9 mouse cellular contexts compared by ENCODE assay signal in genomic region chr6:32377181-32377580, GRCm38 (mm10).
DNase-seq lines count a peak whose midpoint lies in the region; ATAC-seq lines count a peak whose summit lies in the region.
"Had no signal": no experiment of that assay in that cellular context is flagged by ENCODE, and none has a peak within 500 bp of the region (broad histone marks: within the 10 kb centered on the region; RNA-seq: fewer than 3 reads in every experiment).

No protein-coding gene starts in this region.

- no peak overlapping the region for H3K9ac ChIP-seq in neural tube, embryonic 12.5 days
- H3K9ac ChIP-seq in heart, embryonic 12.5 days, result no peak overlapping the region
- H3K9ac ChIP-seq: liver, embryonic 15.5 days had no signal

- DNase-seq in neural tube, embryonic 10.5 days (ENCODE audit: extremely low spot score, low spot score), result no peak
- peak; percentile 61 for DNase-seq in cerebellum, adult 8-10 months
- DNase-seq in kidney, postnatal 36 days, result peak; percentile 92 to 93
- DNase-seq in right cerebral cortex, postnatal 36 days (ENCODE audit: low spot score in 2 of 2), result peak; percentile 16 to 34

- peaks cover 19% of the 10 kb centered on the region for H3K4me1 ChIP-seq in neural tube, embryonic 12.5 days
- peaks cover 38% of the 10 kb centered on the region for H3K4me1 ChIP-seq in heart, embryonic 12.5 days (replicated peaks)
- H3K4me1 ChIP-seq: liver, embryonic 15.5 days had no signal

- 80% methylated on average over 8 of the region's 8 CpGs for WGBS in neural tube, embryonic 12.5 days
- 68% methylated on average over 8 of the region's 8 CpGs for WGBS in heart, embryonic 12.5 days

- 0 out of 2 replicates have a peak, but pooled peaks have one; percentile 37 for ATAC-seq in neural tube, embryonic 12.5 days (ENCODE audit: low FRiP score, low read depth)
- ATAC-seq in heart, embryonic 12.5 days (ENCODE audit: insufficient number of reproducible peaks, low FRiP score), result peak; percentile 66
- no peak for ATAC-seq in megakaryocyte, adult 5-6 weeks (ENCODE audit: poor library complexity, severe bottlenecking)
- ATAC-seq in CD4-positive, CD25-positive, alpha-beta regulatory T cell, adult 4 months, result no peak

- no peak overlapping the region for H3K4me3 ChIP-seq in neural tube, embryonic 12.5 days
- no peak overlapping the region for H3K4me3 ChIP-seq in heart, embryonic 12.5 days
- H3K4me3 ChIP-seq: liver, embryonic 15.5 days had no signal

- no peaks in the 10 kb centered on the region for H3K36me3 ChIP-seq in neural tube, embryonic 12.5 days
- peaks cover 4% of the 10 kb centered on the region; the same call in 1 of the 2 replicates for H3K36me3 ChIP-seq in heart, embryonic 12.5 days
- H3K36me3 ChIP-seq: liver, embryonic 15.5 days had no signal

- no peak overlapping the region for H3K4me2 ChIP-seq in neural tube, embryonic 12.5 days (replicated peaks)
- H3K4me2 ChIP-seq in heart, embryonic 12.5 days, result no peak overlapping the region
- H3K4me2 ChIP-seq: liver, embryonic 15.5 days had no signal

- H3K27ac ChIP-seq in neural tube, embryonic 12.5 days, result no peak overlapping the region
- H3K27ac ChIP-seq in heart, embryonic 12.5 days (ENCODE audit: poor library complexity, severe bottlenecking), result no peak overlapping the region
- H3K27ac ChIP-seq: liver, embryonic 15.5 days had no signal

- H3K27me3 ChIP-seq in neural tube, embryonic 12.5 days (replicated peaks), result no peaks in the 10 kb centered on the region
- no peaks in the 10 kb centered on the region for H3K27me3 ChIP-seq in heart, embryonic 12.5 days (replicated peaks)
- H3K27me3 ChIP-seq: liver, embryonic 15.5 days had no signal

- no peaks in the 10 kb centered on the region for H3K9me3 ChIP-seq in neural tube, embryonic 12.5 days
- no peaks in the 10 kb centered on the region for H3K9me3 ChIP-seq in heart, embryonic 12.5 days (replicated peaks)
- H3K9me3 ChIP-seq: liver, embryonic 15.5 days had no signal

Comparison
In these comparisons a context has a peak if more than half of its experiments do, and no peak if none do; other contexts are left out.
1. ATAC-seq: peak in neural tube, embryonic 12.5 days (single experiment) and heart, embryonic 12.5 days (single experiment); none in megakaryocyte, adult 5-6 weeks (single experiment) and CD4-positive, CD25-positive, alpha-beta regulatory T cell, adult 4 months (single experiment).